Mouse (Mus musculus): Measurements from ENCODE around the gene Ccdc28a. TPM values are rescaled to one million over a fixed set of nuclear protein-coding genes. Genes with fewer than 3 reads are reported as not detected.

The Ccdc28a gene
- polyA plus RNA-seq, 1 experiment, result 29.5 TPM

DNA sequence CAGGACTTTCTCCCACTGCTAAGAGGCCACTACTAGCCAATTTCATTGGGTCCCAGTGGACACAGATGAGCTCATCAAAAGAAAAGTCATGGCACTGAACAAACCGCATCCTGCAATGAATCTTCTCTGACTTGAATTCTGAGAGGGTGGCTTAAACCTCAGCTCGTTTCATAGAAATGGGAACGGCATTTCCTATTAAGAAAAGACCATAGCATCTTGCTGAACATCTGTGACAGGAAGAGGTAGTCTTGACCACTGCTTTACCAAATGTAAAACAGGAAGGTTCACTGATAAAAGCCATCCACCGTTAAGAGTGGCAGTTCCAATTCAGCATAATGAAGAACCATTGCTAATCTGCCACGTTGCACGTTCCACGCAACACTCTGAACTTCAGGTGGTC is 58.1 kb downstream of the Ccdc28a start:
- H3K36me3 ChIP-seq (ENCODE audit: control insufficient read depth, insufficient read depth, low read length), result no peaks in the 10 kb centered on the region
- TF ChIP-seq POLR2A (IDR thresholded peaks at IDR 0.05; ENCODE audit: low read depth, low read length), result no peak
- no peak for TF ChIP-seq CTCF (conservative IDR thresholded peaks at IDR 0.05; ENCODE audit: insufficient read depth, insufficient read length, low read depth, low read length)
- no peak overlapping the region for H3K4me3 ChIP-seq (ENCODE audit: insufficient read depth, low read depth, low read length)
- 88% methylated on average over 7 of the region's 7 CpGs for WGBS
- H3K4me1 ChIP-seq (ENCODE audit: control insufficient read depth, insufficient read depth, low read length), result no peaks in the 10 kb centered on the region
- H3K27me3 ChIP-seq (replicated peaks; ENCODE audit: control insufficient read depth, insufficient read depth, low read length), result no peaks in the 10 kb centered on the region
- H3K27ac ChIP-seq (ENCODE audit: insufficient read depth, low read depth, low read length), result no peak overlapping the region
- DNase-seq, result no peak

DNA sequence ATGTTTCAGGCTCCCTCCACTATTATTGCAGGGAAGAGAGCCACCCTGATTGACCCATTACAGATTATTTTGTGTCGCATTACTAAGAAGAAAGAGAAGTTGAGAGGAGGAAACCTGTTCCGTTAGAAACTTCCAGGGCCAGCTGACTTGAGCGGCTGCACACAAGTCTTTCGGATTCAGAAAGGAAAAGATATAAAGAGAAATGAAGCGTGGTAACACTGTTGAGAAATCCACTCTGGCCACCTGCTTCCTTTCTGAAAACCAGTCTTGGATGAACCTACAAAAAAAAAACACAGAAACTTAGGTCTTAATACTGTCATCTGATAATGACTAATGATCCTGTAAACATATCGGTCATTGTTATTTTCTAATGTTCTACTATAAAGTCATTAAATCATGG is 59.7 kb downstream of the Ccdc28a start:
- TF ChIP-seq POLR2A (IDR thresholded peaks at IDR 0.05; ENCODE audit: low read depth, low read length), result no peak
- no peak for TF ChIP-seq CTCF (conservative IDR thresholded peaks at IDR 0.05; ENCODE audit: insufficient read depth, insufficient read length, low read depth, low read length)
- no peak for DNase-seq
- Histone ChIP-seq H3K27ac (ENCODE audit: insufficient read depth, low read depth, low read length) (no peak overlapping the region), H3K27me3 (replicated peaks; ENCODE audit: control insufficient read depth, insufficient read depth, low read length) (no peaks in the 10 kb centered on the region), H3K36me3 (ENCODE audit: control insufficient read depth, insufficient read depth, low read length) (no peaks in the 10 kb centered on the region), H3K4me1 (ENCODE audit: control insufficient read depth, insufficient read depth, low read length) (no peaks in the 10 kb centered on the region), H3K4me3 (ENCODE audit: insufficient read depth, low read depth, low read length) (no peak overlapping the region)
- 33% methylated on average over 6 of the region's 6 CpGs for WGBS

Other genes starting within 250 kb of the Ccdc28a start
- 12.3 and 15.3 TPM in 2 replicates for gene Abracl, start 211.7 kb downstream of the Ccdc28a start, polyA plus RNA-seq (2012; rRNA removed)
- 31.8 and 39.3 TPM in 2 replicates for gene Reps1, start 179.1 kb downstream of the Ccdc28a start, polyA plus RNA-seq (2012; rRNA removed)
- gene Ect2l, start 24.1 kb downstream of the Ccdc28a start, polyA plus RNA-seq (2012; rRNA removed), result not detected in 2 replicates
- 10.4 and 11.7 TPM in 2 replicates for gene Nhsl1, start 84.0 kb upstream of the Ccdc28a start, polyA plus RNA-seq (2012; rRNA removed)

Measured in kidney, adult 2 months (tissue).